Mouse (Mus musculus) cerebellum, adult 2 months (tissue): ENCODE results near the gene Wdpcp. TPM values are rescaled to one million over a fixed set of nuclear protein-coding genes. Genes with fewer than 3 reads are reported as not detected.
A peak's percentile ranks its signal among the peaks of the same experiment; 100 is the strongest.
"Not testable (repeated sequence)": the region's sequence is repeated elsewhere in the genome, so short reads cannot be mapped to it uniquely, and the experiment has no call there.

Source experiments
- DNase-seq, 2 experiments: peaks; one replicate each; pipeline ENCODE4 v3.0.0; 2021
- H3K27ac ChIP-seq: fragments of 200-500 bp; 2 replicates; pipeline ENCODE4 v1.5.1; 2012; ENCODE audit warnings: low read length, control low read depth, inconsistent platforms; ENCODE audit not compliant: insufficient read depth
- H3K27me3 ChIP-seq: fragments of 200-500 bp; 2 replicates; pipeline ENCODE4 v1.6.1; 2012; ENCODE audit warnings: inconsistent platforms, mild to moderate bottlenecking, low read length, moderate library complexity; ENCODE audit not compliant: control insufficient read depth, insufficient read depth
- H3K4me1 ChIP-seq: fragments of 200-500 bp; 2 replicates; pipeline ENCODE4 v1.6.1; 2011; ENCODE audit warnings: low read length; ENCODE audit not compliant: control insufficient read depth, insufficient read depth
- H3K4me3 ChIP-seq: fragments of 200-500 bp; replicated peaks from 2 replicates; pipeline ENCODE3; 2011; ENCODE audit warnings: mild to moderate bottlenecking, low read depth, low read length, control low read depth; ENCODE audit not compliant: insufficient read depth
- CTCF ChIP-seq: fragments of 200-500 bp; IDR thresholded peaks from 2 replicates; pipeline ENCODE4 v1.5.1; 2011; ENCODE audit warnings: low read depth, mild to moderate bottlenecking, control low read depth, low read length, moderate library complexity, borderline replicate concordance; ENCODE audit not compliant: insufficient read depth
- POLR2A ChIP-seq: fragments of 200-500 bp; IDR thresholded peaks from 2 replicates; pipeline ENCODE4 v1.6.1; 2011; ENCODE audit warnings: low read length, control low read depth, borderline replicate concordance; ENCODE audit not compliant: insufficient read depth
- WGBS: fragments of 180-500 bp; shearing (Covaris S2); methylation state at CpG from one replicate; pipeline ENCODE4 v1.1.7; 2018; 5-methylcytosine and 5-hydroxymethylcytosine counted together
- polyA plus RNA-seq: library from polyadenylated mRNA; depleted of rRNA; stranded (reverse); fragments of >200 nt; gene quantifications from 2 replicates; pipeline ENCODE4 v1.2.3, GENCODE M21; 2012; rRNA removed

Wdpcp gene
- 4.3 and 4.9 TPM in 2 replicates for polyA plus RNA-seq

GRCm38 (mm10) chr11:21571700-21572381, at the start of gene Wdpcp, which contains the start of gene Mdh1:
Gene Wdpcp, plus strand, starts transcription at chr11:21572235.
Gene Mdh1, minus strand, starts transcription at chr11:21572367.
- TF ChIP-seq CTCF (no peak), POLR2A (peak; percentile 90; the same call in 1 of the 2 replicates)
- WGBS: under 1% methylated on average over 42 of the region's 42 CpGs
- no peaks in the 10 kb centered on the region for H3K27me3 ChIP-seq
- H3K4me3 ChIP-seq: peak within 1 kb of the TSS; percentile 88
- DNase-seq: peak; percentile 97 to 99
- peaks cover 1% of the 10 kb centered on the region; the same call in 1 of the 2 replicates for H3K4me1 ChIP-seq
- H3K27ac ChIP-seq: peak within 1 kb of the TSS; percentile 82

- DNase-seq: no peak
- WGBS: 70% methylated on average over 2 of the region's 2 CpGs
These were observed 43.2 kb upstream of the Wdpcp start for GRCm38 (mm10) chr11:21528676-21529394.

GRCm38 (mm10) chr11:21530856-21531255, 41.2 kb upstream of the Wdpcp start:
- 87% methylated on average over 2 of the region's 2 CpGs for WGBS
- H3K4me1 ChIP-seq, H3K4me3 ChIP-seq, H3K27ac ChIP-seq, DNase-seq, H3K27me3 ChIP-seq: not testable (repeated sequence)

More at GRCm38 (mm10) chr11:21528676-21529394, 43.2 kb upstream of the Wdpcp start:
- Histone ChIP-seq H3K4me3 (no peak overlapping the region), H3K27me3 (no peaks in the 10 kb centered on the region), H3K4me1 (no peaks in the 10 kb centered on the region), H3K27ac (no peak overlapping the region)
- TF ChIP-seq CTCF (no peak), POLR2A (no peak)

GRCm38 (mm10) chr11:21540072-21540471, 32.0 kb upstream of the Wdpcp start:
- Histone ChIP-seq H3K4me1 (no peaks in the 10 kb centered on the region), H3K4me3 (no peak overlapping the region), H3K27ac (no peak overlapping the region), H3K27me3 (no peaks in the 10 kb centered on the region)
- WGBS: 62% methylated on average over 2 of the region's 2 CpGs
- no peak for DNase-seq
- no peak for TF ChIP-seq POLR2A
- TF ChIP-seq CTCF: no peak

- no peak overlapping the region for H3K27ac ChIP-seq
- TF ChIP-seq CTCF: no peak
- no peak for TF ChIP-seq POLR2A
- WGBS: 92% methylated on average over 2 of the region's 2 CpGs
- no peaks in the 10 kb centered on the region for H3K27me3 ChIP-seq
- H3K4me3 ChIP-seq: no peak overlapping the region
- DNase-seq: no peak
- H3K4me1 ChIP-seq: no peaks in the 10 kb centered on the region
These were observed 31.4 kb upstream of the Wdpcp start for GRCm38 (mm10) chr11:21540622-21541021.

- H3K4me1 ChIP-seq: no peaks in the 10 kb centered on the region
- H3K27ac ChIP-seq: no peak overlapping the region
- H3K4me3 ChIP-seq: no peak overlapping the region
- no peak for DNase-seq
- WGBS: 59% methylated on average over 5 of the region's 5 CpGs
- TF ChIP-seq POLR2A (no peak), CTCF (no peak)
- no peaks in the 10 kb centered on the region for H3K27me3 ChIP-seq
These were observed 29.3 kb upstream of the Wdpcp start for GRCm38 (mm10) chr11:21542731-21543130.

GRCm38 (mm10) chr11:21545021-21545420, 27.0 kb upstream of the Wdpcp start:
- no peak for DNase-seq
- Histone ChIP-seq H3K27me3 (no peaks in the 10 kb centered on the region), H3K4me1 (no peaks in the 10 kb centered on the region), H3K27ac (no peak overlapping the region), H3K4me3 (no peak overlapping the region)
- TF ChIP-seq POLR2A: no peak
- 61% methylated on average over 2 of the region's 2 CpGs for WGBS

GRCm38 (mm10) chr11:21545951-21546350, 26.1 kb upstream of the Wdpcp start:
- TF ChIP-seq CTCF (no peak), POLR2A (no peak)
- Histone ChIP-seq H3K4me1 (no peaks in the 10 kb centered on the region), H3K27ac (no peak overlapping the region), H3K4me3 (no peak overlapping the region), H3K27me3 (no peaks in the 10 kb centered on the region)
- no peak for DNase-seq
